Mouse (Mus musculus) liver, embryonic 15.5 days (tissue): ENCODE results near the gene Spo11. TPM values are rescaled to one million over a fixed set of nuclear protein-coding genes. Genes with fewer than 3 reads are reported as not detected.
A peak's percentile ranks its signal among the peaks of the same experiment; 100 is the strongest.

ENCODE experiments used
- ATAC-seq: fragments of 200-750 bp; cut with Nextera tagmentation; 2 replicates; pipeline ENCODE4 v1.8.0; 2017; ENCODE audit warnings: moderate number of reproducible peaks, mild to moderate bottlenecking, moderate library complexity; ENCODE audit not compliant: insufficient read depth
- H3K27ac ChIP-seq: fragments of 300-500 bp; sonication (generic); replicated peaks from 2 replicates; pipeline ENCODE4 v1.5.1; 2015; ENCODE audit warnings: mild to moderate bottlenecking, inconsistent platforms
- H3K27me3 ChIP-seq: fragments of 300-500 bp; sonication (generic); 2 replicates; pipeline ENCODE4 v1.6.1; 2015; ENCODE audit warnings: mild to moderate bottlenecking, inconsistent platforms
- H3K36me3 ChIP-seq: fragments of 300-500 bp; sonication (generic); replicated peaks from 2 replicates; pipeline ENCODE4 v1.6.1; 2015; ENCODE audit warnings: moderate library complexity, mild to moderate bottlenecking, inconsistent platforms
- H3K4me1 ChIP-seq: fragments of 300-500 bp; sonication (generic); replicated peaks from 2 replicates; pipeline ENCODE4 v1.6.1; 2015; ENCODE audit warnings: inconsistent platforms
- H3K4me2 ChIP-seq: fragments of 300-500 bp; sonication (generic); 2 replicates; pipeline ENCODE4 v1.6.1; 2015; ENCODE audit warnings: moderate library complexity, mild to moderate bottlenecking, inconsistent platforms
- H3K4me3 ChIP-seq: fragments of 300-500 bp; sonication (generic); replicated peaks from 2 replicates; pipeline ENCODE4 v1.5.1; 2015; ENCODE audit warnings: mild to moderate bottlenecking, inconsistent platforms
- H3K9ac ChIP-seq: fragments of 300-500 bp; sonication (generic); 2 replicates; pipeline ENCODE4 v1.6.1; 2015; ENCODE audit warnings: moderate library complexity, mild to moderate bottlenecking, inconsistent platforms
- H3K9me3 ChIP-seq: fragments of 300-500 bp; sonication (generic); replicated peaks from 2 replicates; pipeline ENCODE4 v1.6.1; 2016; ENCODE audit warnings: inconsistent platforms
- WGBS: fragments of 180-500 bp; shearing (Covaris S2); methylation state at CpG from one replicate; pipeline ENCODE4 v1.1.7; 2015; ENCODE audit warnings: mixed read lengths; ENCODE audit not compliant: insufficient replicate concordance; 5-methylcytosine and 5-hydroxymethylcytosine counted together
- polyA plus RNA-seq: library from polyadenylated mRNA; unstranded; fragments of >200 nt; fragmentation: Nextera tagmentation; extraction: Ambion mirVana; gene quantifications from 2 replicates; pipeline ENCODE4 v1.2.1, GENCODE M21; 2015

The Spo11 gene
- polyA plus RNA-seq, 1 experiment from 2014 or later: not detected

- WGBS: 65% methylated on average over 3 of the region's 3 CpGs
- no peaks in the 10 kb centered on the region for H3K27me3 ChIP-seq
- ATAC-seq: no peak
- no peaks in the 10 kb centered on the region for H3K36me3 ChIP-seq
- H3K9ac ChIP-seq: no peak overlapping the region
- H3K4me1 ChIP-seq: no peaks in the 10 kb centered on the region
- no peak overlapping the region for H3K4me2 ChIP-seq
- no peak overlapping the region for H3K27ac ChIP-seq
- no peaks in the 10 kb centered on the region for H3K9me3 ChIP-seq
- H3K4me3 ChIP-seq: no peak overlapping the region
These were observed 17.1 kb upstream of the Spo11 start for GRCm38 (mm10) chr2:172960350-172960749.

GRCm38 (mm10) chr2:172961211-172961610 is 16.3 kb upstream of the Spo11 start:
- no peak overlapping the region for H3K4me3 ChIP-seq
- no peak for ATAC-seq
- 64% methylated on average over 6 of the region's 6 CpGs for WGBS
- H3K4me2 ChIP-seq: no peak overlapping the region
- no peak overlapping the region for H3K9ac ChIP-seq
- H3K27ac ChIP-seq: no peak overlapping the region
- no peaks in the 10 kb centered on the region for H3K4me1 ChIP-seq
- H3K27me3 ChIP-seq: no peaks in the 10 kb centered on the region
- no peaks in the 10 kb centered on the region for H3K9me3 ChIP-seq
- no peaks in the 10 kb centered on the region for H3K36me3 ChIP-seq

DNA sequence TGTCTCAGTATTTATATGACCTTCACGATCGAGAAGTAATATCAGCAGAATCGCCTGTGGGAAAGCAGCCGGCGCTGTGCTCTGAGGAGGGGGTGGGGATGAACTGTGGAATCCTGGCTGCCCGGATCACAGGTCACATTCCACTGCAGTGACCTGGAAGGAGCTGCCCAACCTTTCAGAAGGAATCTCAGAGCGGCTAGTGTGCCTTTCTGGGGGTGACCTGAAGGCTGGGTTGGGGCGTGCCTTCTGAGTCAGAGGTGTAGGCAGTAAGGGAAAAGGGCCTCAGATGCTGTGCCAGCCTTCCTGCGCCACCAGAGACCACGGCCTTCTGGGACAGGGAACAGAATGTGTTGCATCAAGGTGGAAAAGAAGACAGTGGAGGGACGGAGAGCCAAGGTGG is 12.3 kb upstream of the Spo11 start:
- no peaks in the 10 kb centered on the region; the same call in 1 of the 2 replicates for H3K27me3 ChIP-seq
- no peak overlapping the region for H3K9ac ChIP-seq
- 58% methylated on average over 11 of the region's 11 CpGs for WGBS
- H3K4me3 ChIP-seq: no peak overlapping the region
- no peak overlapping the region for H3K27ac ChIP-seq
- H3K4me1 ChIP-seq: no peaks in the 10 kb centered on the region
- no peak overlapping the region for H3K4me2 ChIP-seq
- ATAC-seq: no peak
- H3K9me3 ChIP-seq: no peaks in the 10 kb centered on the region
- no peaks in the 10 kb centered on the region for H3K36me3 ChIP-seq

GRCm38 (mm10) chr2:172966480-172966879 is 11.0 kb upstream of the Spo11 start:
- 52% methylated on average over 5 of the region's 5 CpGs for WGBS
- no peak for ATAC-seq

GRCm38 (mm10) chr2:172971865-172972264 is 5.6 kb upstream of the Spo11 start:
- Histone ChIP-seq H3K36me3 (no peaks in the 10 kb centered on the region), H3K4me3 (no peak overlapping the region), H3K9me3 (no peaks in the 10 kb centered on the region), H3K9ac (no peak overlapping the region), H3K27me3 (no peaks in the 10 kb centered on the region; the same call in 1 of the 2 replicates), H3K4me1 (no peaks in the 10 kb centered on the region), H3K27ac (no peak overlapping the region), H3K4me2 (no peak overlapping the region)
- ATAC-seq: no peak
- WGBS: 76% methylated on average over 2 of the region's 2 CpGs

More at GRCm38 (mm10) chr2:172966480-172966879, 11.0 kb upstream of the Spo11 start:
- Histone ChIP-seq H3K9ac (no peak overlapping the region), H3K27me3 (no peaks in the 10 kb centered on the region; the same call in 1 of the 2 replicates), H3K4me2 (no peak overlapping the region), H3K27ac (no peak overlapping the region), H3K4me3 (no peak overlapping the region), H3K4me1 (no peaks in the 10 kb centered on the region), H3K36me3 (no peaks in the 10 kb centered on the region), H3K9me3 (no peaks in the 10 kb centered on the region)

GRCm38 (mm10) chr2:172973806-172974565 is 3.5 kb upstream of the Spo11 start:
- 28% methylated on average over 7 of the region's 7 CpGs for WGBS
- Histone ChIP-seq H3K4me2 (no peak overlapping the region), H3K27ac (no peak overlapping the region)

DNA sequence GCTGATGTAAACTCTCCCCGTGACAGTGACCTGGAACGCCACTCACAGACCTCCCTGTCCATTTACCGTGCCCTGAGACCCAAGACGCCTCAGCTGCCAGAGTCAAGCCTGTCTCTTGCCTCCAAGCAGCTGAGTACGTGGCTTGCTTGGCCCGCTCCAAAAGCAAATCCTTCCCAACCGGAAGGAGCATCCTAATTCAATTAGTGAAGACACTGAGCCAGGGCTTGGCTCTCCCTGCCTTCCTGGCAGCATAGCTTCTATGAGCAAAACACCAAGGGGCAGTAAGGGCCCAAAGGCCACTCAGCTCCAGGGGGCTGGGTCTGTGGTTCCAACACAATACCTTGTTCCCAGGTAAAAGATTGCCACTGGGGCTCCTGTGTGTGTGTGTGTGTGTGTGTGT is 2.8 kb upstream of the Spo11 start:
- no peak overlapping the region for H3K27ac ChIP-seq
- no peak overlapping the region for H3K9ac ChIP-seq
- no peak overlapping the region for H3K4me3 ChIP-seq
- no peak for ATAC-seq
- no peak overlapping the region for H3K4me2 ChIP-seq
- WGBS: 58% methylated on average over 7 of the region's 7 CpGs
- no peaks in the 10 kb centered on the region for H3K36me3 ChIP-seq
- H3K27me3 ChIP-seq: no peaks in the 10 kb centered on the region; the same call in 1 of the 2 replicates
- H3K9me3 ChIP-seq: no peaks in the 10 kb centered on the region
- 0 out of 2 replicates have a peak, but pooled peaks cover 10% of the 10 kb centered on the region for H3K4me1 ChIP-seq

More at GRCm38 (mm10) chr2:172973806-172974565, 3.5 kb upstream of the Spo11 start:
- Histone ChIP-seq H3K36me3 (no peaks in the 10 kb centered on the region), H3K4me1 (0 out of 2 replicates have a peak, but pooled peaks cover 10% of the 10 kb centered on the region), H3K4me3 (no peak overlapping the region), H3K9ac (no peak overlapping the region), H3K9me3 (no peaks in the 10 kb centered on the region), H3K27me3 (no peaks in the 10 kb centered on the region; the same call in 1 of the 2 replicates)
- ATAC-seq: no peak

GRCm38 (mm10) chr2:172975159-172975558 is 2.3 kb upstream of the Spo11 start:
- H3K27me3 ChIP-seq: no peaks in the 10 kb centered on the region
- H3K4me2 ChIP-seq: no peak overlapping the region
- ATAC-seq: no peak
- H3K9ac ChIP-seq: no peak overlapping the region
- H3K4me3 ChIP-seq: no peak overlapping the region
- 0 out of 2 replicates have a peak, but pooled peaks cover 10% of the 10 kb centered on the region for H3K4me1 ChIP-seq
- no peak overlapping the region for H3K27ac ChIP-seq
- H3K9me3 ChIP-seq: no peaks in the 10 kb centered on the region
- no peaks in the 10 kb centered on the region for H3K36me3 ChIP-seq
- 73% methylated on average over 6 of the region's 6 CpGs for WGBS

GRCm38 (mm10) chr2:172976661-172977238 is 750 bp upstream of the Spo11 start:
- Histone ChIP-seq H3K9ac (no peak overlapping the region), H3K27me3 (no peaks in the 10 kb centered on the region), H3K4me3 (no peak overlapping the region), H3K36me3 (no peaks in the 10 kb centered on the region), H3K9me3 (no peaks in the 10 kb centered on the region), H3K4me2 (peak overlapping the region; percentile 26), H3K27ac (no peak overlapping the region), H3K4me1 (0 out of 2 replicates have a peak, but pooled peaks cover 10% of the 10 kb centered on the region)
- 11% methylated on average over 7 of the region's 7 CpGs for WGBS
- no peak for ATAC-seq

DNA sequence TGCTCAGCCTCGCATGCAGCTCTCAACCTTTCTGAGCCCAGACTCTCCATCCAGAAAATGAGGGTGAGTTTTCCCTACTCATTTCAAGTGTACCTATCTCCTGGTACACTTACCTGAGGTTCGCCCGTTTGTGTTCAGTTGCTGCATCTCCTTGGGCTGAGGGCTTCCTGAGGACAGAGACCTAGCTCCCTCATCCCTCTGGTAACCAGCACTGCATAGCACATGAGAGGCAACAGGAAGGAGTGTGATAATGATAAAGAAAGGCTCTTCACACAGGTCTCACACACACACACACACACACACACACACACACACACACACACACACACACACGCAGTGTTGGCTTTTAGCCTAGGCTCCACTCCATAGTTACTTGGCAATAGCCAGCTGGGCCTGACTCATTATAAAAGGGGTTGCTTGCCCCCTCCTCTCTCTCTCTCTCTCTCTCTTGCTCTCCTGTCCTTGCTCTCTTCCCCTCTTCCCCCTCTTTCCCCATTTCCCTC is 682 bp downstream of the Spo11 start:
- Histone ChIP-seq H3K9me3 (no peaks in the 10 kb centered on the region), H3K4me1 (0 out of 2 replicates have a peak, but pooled peaks cover 10% of the 10 kb centered on the region), H3K4me3 (no peak overlapping the region), H3K36me3 (no peaks in the 10 kb centered on the region), H3K27me3 (no peaks in the 10 kb centered on the region), H3K27ac (no peak overlapping the region), H3K4me2 (no peak overlapping the region), H3K9ac (no peak overlapping the region)
- WGBS: 38% methylated on average over 4 of the region's 4 CpGs
- ATAC-seq: no peak

DNA sequence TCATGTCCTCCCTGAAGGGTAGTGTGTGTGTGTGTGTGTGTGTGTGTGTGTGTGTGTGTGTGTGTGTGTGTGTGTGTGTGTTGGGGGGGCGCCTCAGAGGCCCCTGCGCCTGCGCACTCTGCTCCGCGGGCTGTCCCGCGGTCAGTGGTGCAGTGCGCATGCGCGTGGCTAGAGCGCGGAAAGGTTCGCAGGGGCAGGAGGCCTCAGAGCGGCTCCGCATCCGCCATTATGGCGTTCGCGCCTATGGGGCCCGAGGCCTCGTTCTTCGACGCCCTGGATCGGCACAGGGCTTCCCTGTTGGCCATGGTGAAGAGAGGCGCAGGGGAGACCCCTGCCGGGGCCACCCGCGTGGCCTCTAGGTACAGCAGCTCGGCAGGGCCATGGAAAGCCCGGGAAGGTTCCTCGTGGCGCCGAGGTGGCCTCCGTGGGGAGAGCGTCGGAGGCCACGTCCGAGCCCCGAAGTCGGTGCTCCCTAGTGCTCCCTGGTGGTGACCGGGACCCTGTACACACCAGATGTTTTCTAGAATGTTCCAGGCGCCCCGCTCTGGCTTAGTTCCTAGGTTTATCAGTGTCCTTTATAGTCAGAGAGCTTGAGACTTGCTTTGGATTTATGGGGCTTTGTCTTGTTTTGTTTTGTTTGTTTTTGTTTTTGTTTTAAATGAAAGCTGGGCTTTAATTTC is 2.3 kb downstream of the Spo11 start:
- Histone ChIP-seq H3K9me3 (no peaks in the 10 kb centered on the region), H3K4me2 (no peak overlapping the region), H3K9ac (no peak overlapping the region), H3K4me1 (0 out of 2 replicates have a peak, but pooled peaks cover 10% of the 10 kb centered on the region), H3K36me3 (no peaks in the 10 kb centered on the region), H3K4me3 (no peak overlapping the region), H3K27ac (no peak overlapping the region), H3K27me3 (no peaks in the 10 kb centered on the region)
- ATAC-seq: no peak
- 90% methylated on average over 43 of the region's 43 CpGs for WGBS
